Mouse (Mus musculus) small intestine, adult 2 months (tissue): ENCODE measurements around the gene Nectin1.

Source experiments
- CTCF ChIP-seq: fragments of 200-500 bp; IDR thresholded peaks from 2 replicates; pipeline ENCODE4 v1.5.1; 2012; ENCODE audit warnings: low read depth, mild to moderate bottlenecking, control low read depth, inconsistent platforms, low read length, moderate library complexity, mixed read lengths; ENCODE audit not compliant: insufficient replicate concordance, insufficient read length; ENCODE audit errors: extremely low read depth
- POLR2A ChIP-seq: fragments of 200-500 bp; IDR thresholded peaks from 2 replicates; pipeline ENCODE4 v1.6.1; 2012; ENCODE audit warnings: low read depth, mild to moderate bottlenecking, control low read depth, inconsistent platforms, low read length, moderate library complexity

DNA sequence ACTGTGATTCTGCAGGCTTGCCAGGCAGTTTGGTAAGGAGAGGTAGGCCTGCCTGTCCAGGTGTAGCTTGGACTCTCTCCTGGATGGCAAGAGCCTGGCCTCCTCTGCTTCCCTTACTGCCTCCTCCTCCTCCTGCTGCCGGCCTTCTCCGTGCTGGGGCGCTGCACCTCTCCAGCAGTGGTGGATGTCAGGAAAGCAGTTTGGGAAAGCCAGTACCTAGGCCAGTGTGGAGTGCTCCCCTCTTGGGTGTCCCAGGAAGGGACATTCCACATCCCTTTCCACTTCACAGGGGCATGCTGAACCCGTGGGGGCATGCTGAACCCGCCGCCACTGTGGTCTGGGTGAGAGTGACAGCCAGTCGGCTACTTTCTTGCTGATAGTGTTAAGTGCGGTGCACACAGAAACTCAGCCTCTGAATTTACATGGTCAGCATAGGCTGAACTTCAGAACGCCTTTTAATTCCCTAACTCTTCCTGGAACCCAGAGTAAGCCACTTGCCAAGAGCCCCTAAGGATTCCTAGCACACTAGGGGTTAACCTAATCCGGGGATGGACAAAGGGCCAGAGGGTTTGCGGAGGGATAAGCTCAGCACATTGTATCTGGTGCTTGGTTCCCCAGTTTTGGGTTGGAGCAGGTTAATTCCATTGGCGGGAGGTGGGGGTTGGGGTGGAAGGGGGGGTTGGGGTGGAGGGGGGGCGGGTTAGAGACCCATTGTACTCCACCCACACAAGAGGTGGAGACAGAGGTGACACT lies 2.3 kb downstream of the Nectin1 start:
- TF ChIP-seq CTCF = no peak
- TF ChIP-seq POLR2A = no peak
